Mouse (Mus musculus): ENCODE results near the gene Syt5. TPM values are rescaled to one million over a fixed set of nuclear protein-coding genes. Genes with fewer than 3 reads are reported as not detected.

The Syt5 gene
- total RNA-seq, 2 experiments from 2014 or later, result 6.4 to 9.5 TPM

- peak; percentile 97 to 98 for DNase-seq
Measured at GRCm38 (mm10) chr7:4501558-4502397, 45.6 kb downstream of the Syt5 start, which contains the start of gene Ppp1r12c. Gene Ppp1r12c, minus strand, starts transcription at chr7:4501680.

GRCm38 (mm10) chr7:4500892-4501471, 46.4 kb downstream of the Syt5 start:
- DNase-seq, result peak; percentile 57 to 68

GRCm38 (mm10) chr7:4499034-4499433, 48.3 kb downstream of the Syt5 start:
- DNase-seq, result no peak

- peak; percentile 51 to 72 for DNase-seq
Measured at GRCm38 (mm10) chr7:4498251-4498650, 49.1 kb downstream of the Syt5 start.

- no peak for DNase-seq
Measured at GRCm38 (mm10) chr7:4497271-4497903, 50.0 kb downstream of the Syt5 start.

GRCm38 (mm10) chr7:4496468-4496867, 50.9 kb downstream of the Syt5 start:
- DNase-seq, result peak; percentile 59 to 62

- DNase-seq, result no peak
Measured at GRCm38 (mm10) chr7:4493991-4494390, 53.4 kb downstream of the Syt5 start.

- no peak for DNase-seq
Measured at GRCm38 (mm10) chr7:4492284-4493224, 54.8 kb downstream of the Syt5 start.

GRCm38 (mm10) chr7:4491308-4491707, 56.0 kb downstream of the Syt5 start:
- peak in 1 of 2 experiments; percentile 14 for DNase-seq

Small RNA genes lying within 50 kb of the gene (microRNA-seq; reads per million reads assigned to microRNA genes)
- gene Gm23577, result not detected

Other genes starting within 250 kb of the Syt5 start
- gene Ncr1, start 209.8 kb downstream of the Syt5 start, total RNA-seq (2021), result not detected
- under 1 TPM in 1 of 2 experiments, not detected in 1; 0.20 TPM for gene Gp6, start 149.8 kb downstream of the Syt5 start, total RNA-seq (2021)
- 10 to 100 TPM; 18.3 to 24.1 TPM for gene Rdh13, start 101.9 kb downstream of the Syt5 start, total RNA-seq (2021)
- gene Eps8l1, start 86.9 kb downstream of the Syt5 start, total RNA-seq (2021), result 1 to 10 TPM; 2.6 to 9.6 TPM
- 100 to 1,000 TPM in 1 of 2 experiments, 10 to 100 TPM in 1; 74.6 to 112 TPM for gene Ppp1r12c, start 45.9 kb downstream of the Syt5 start, total RNA-seq (2021)
- 1 to 10 TPM; 1.0 to 1.8 TPM for gene Tnnt1, start 31.2 kb downstream of the Syt5 start, total RNA-seq (2021)
- gene Tnni3, start 23.3 kb downstream of the Syt5 start, total RNA-seq (2021), result under 1 TPM; 0.56 to 0.76 TPM
- 1 to 10 TPM in 1 of 2 experiments, under 1 TPM in 1; 0.70 to 1.2 TPM for gene Dnaaf3, start 15.1 kb downstream of the Syt5 start, total RNA-seq (2021)
- not detected for gene Ptprh, start 56.5 kb upstream of the Syt5 start, total RNA-seq (2021)
- gene Tmem86b, start 83.9 kb upstream of the Syt5 start, total RNA-seq (2021), result 1 to 10 TPM; 5.9 to 8.2 TPM
- gene Ppp6r1, start 111.5 kb upstream of the Syt5 start, total RNA-seq (2021), result 10 to 100 TPM; 82.6 to 89.5 TPM
- 10 to 100 TPM; 47.8 to 50.7 TPM for gene Hspbp1, start 137.5 kb upstream of the Syt5 start, total RNA-seq (2021)
- 1 to 10 TPM; 6.6 to 8.0 TPM for gene Brsk1, start 143.1 kb upstream of the Syt5 start, total RNA-seq (2021)
- gene Tmem150b, start 177.7 kb upstream of the Syt5 start, total RNA-seq (2021), result under 1 TPM; 0.16 to 0.43 TPM
- gene Kmt5c, start 192.6 kb upstream of the Syt5 start, total RNA-seq (2021), result 10 to 100 TPM; 30.5 to 34.6 TPM
- gene Cox6b2, start 205.6 kb upstream of the Syt5 start, total RNA-seq (2021), result 1 to 10 TPM; 7.5 to 7.8 TPM
- not detected for gene Fam71e2, start 223.8 kb upstream of the Syt5 start, total RNA-seq (2021)
- under 1 TPM; 0.13 to 0.56 TPM for gene Il11, start 235.3 kb upstream of the Syt5 start, total RNA-seq (2021)
- not detected for gene Tmem190, start 235.4 kb upstream of the Syt5 start, total RNA-seq (2021)
- 10 to 100 TPM in 1 of 2 experiments, 1 to 10 TPM in 1; 8.2 to 15.0 TPM for gene Tmem238, start 242.1 kb upstream of the Syt5 start, total RNA-seq (2021)
- gene Rpl28, start 245.3 kb upstream of the Syt5 start, total RNA-seq (2021), result 1,000 to 10,000 TPM in 1 of 2 experiments, 100 to 1,000 TPM in 1; 989 to 1,001 TPM

Data from adrenal gland, postnatal 36 days (tissue).